Mouse (Mus musculus) CD4-positive, CD25-positive, alpha-beta regulatory T cell, adult 4 months (primary cell): ENCODE results near the gene Smco2. TPM values are rescaled to one million over a fixed set of nuclear protein-coding genes. Genes with fewer than 3 reads are reported as not detected.
"Not testable (repeated sequence)": the region's sequence is repeated elsewhere in the genome, so short reads cannot be mapped to it uniquely, and the experiment has no call there.

ENCODE experiments used
- ATAC-seq: one replicate; pipeline ENCODE4 v1.8.0; 2017
- polyA plus RNA-seq, 2 experiments: library from polyadenylated mRNA; unstranded; fragments of 100-300 nt; shearing (Covaris generic); gene quantifications; one replicate each; pipeline ENCODE4 v1.2.1; 2017

Smco2 gene
- polyA plus RNA-seq, 2 experiments from 2014 or later: not detected

DNA sequence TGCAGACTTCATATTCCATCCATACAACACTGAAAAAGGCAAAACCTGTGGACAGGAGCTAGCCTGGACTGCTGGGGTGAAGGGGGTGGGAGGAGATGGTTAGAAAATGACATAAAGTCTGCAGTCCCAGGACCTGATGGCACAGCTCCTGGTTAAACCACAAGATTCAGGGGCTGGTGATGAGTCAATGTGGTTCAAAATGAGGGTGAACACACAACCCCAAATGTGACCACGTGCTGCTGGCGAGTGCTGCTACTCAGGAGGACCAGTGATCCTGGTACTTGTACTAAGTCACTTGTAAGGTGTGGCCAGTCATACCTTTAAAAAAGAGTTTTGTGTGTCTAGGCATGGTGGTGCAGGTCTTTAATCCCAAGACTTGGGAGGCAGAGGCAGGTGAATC, 13.2 kb downstream of the Smco2 start:
- no peak for ATAC-seq

GRCm38 (mm10) chr6:146864370-146864769, 14.5 kb downstream of the Smco2 start:
- ATAC-seq: not testable (repeated sequence)

DNA sequence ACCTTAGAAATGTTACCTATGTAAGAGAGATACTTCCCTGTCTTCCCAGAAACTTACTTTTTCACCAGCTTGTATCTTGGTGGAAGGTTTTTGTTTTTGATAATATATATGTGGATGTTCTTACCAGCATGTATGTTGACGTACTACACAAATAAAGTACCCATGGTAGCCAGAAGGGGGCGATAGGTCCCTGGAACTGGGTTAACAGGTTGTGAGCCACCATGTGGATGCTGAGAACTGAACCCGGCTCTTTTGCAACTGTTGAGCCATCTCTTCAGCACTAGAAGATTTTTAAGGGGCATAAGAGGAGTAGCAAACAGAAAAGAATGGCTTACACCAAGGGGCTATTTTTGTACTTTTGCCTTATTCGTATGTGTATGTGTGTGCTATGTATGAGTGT, 15.8 kb downstream of the Smco2 start:
- no peak for ATAC-seq

- ATAC-seq: no peak
Measured at GRCm38 (mm10) chr6:146871975-146872374, 22.1 kb downstream of the Smco2 start.

- ATAC-seq: no peak
Measured at GRCm38 (mm10) chr6:146874415-146874814, 24.5 kb downstream of the Smco2 start.

DNA sequence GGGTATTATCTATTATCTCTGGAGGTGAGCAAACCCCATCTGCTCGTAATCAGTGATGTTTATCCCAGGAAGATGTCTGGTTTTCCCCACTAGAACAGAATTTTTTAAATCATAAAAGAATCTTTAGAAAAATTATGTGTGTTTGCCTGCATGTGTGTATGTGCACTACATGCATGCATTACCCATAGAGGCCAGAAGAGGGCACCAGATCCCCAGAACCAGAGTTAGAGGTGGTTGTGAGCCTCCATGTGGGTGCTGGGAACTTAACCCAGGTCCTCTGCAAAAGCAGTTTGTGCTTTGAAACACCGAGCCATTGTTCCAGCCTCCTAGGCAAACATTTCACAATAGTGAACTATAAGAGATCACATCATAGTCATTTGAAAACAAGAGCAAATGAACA, 26.9 kb downstream of the Smco2 start:
- ATAC-seq: no peak

DNA sequence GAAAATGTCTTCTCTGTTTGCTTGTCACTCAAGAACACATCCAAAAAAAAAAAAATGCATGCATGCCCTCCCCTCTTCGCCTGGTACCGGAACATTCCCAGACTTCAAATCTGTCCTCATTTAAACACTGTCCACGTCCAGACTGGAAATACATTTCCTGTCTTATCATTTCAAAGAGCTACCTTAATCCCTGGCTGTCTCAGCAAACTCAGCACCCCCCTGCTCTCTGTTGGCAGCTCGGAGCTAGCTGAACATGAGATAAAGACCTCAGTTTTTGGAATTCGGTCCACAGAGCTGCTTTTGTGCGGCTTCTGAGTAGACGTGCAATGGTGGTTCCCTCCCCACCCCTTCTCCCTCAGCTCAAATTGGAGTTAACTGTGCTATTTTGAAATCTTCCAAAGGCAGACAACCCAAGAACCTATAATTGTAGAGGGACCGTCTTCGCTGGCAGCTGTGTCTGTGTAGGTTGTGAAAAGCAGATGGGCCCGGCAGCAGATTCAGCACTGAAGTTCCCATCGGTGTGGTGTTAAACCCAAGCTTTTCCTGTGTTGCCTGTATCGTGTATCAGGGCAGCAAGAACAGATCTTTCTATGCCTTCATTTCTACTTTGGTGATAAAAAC, 27.6 kb downstream of the Smco2 start:
- ATAC-seq: no peak

- no peak for ATAC-seq
Measured at GRCm38 (mm10) chr6:146878926-146879325, 29.0 kb downstream of the Smco2 start.

- ATAC-seq: no peak
Measured at GRCm38 (mm10) chr6:146879856-146880255, 30.0 kb downstream of the Smco2 start.

DNA sequence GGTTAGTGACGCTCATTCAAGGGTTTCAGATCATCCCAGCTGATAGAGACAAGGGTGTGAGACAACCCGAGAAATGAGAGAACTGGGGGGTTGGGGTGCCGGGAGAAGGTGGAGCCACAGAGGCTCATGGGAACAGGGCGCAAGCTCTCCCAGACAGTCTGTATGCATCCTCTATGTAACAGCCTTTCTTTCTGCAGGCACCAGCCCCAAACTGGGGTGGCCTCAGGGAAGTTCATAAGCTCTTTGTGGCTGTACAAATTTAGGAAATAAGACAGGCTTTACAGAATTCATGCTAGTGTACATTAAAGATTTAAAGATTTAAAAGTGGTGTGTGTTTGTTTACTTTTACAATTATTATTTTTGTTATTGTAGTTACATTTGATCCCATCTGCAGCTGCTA, 30.4 kb downstream of the Smco2 start:
- ATAC-seq: no peak

- ATAC-seq: no peak
Measured at GRCm38 (mm10) chr6:146881896-146882770, 32.2 kb downstream of the Smco2 start.

DNA sequence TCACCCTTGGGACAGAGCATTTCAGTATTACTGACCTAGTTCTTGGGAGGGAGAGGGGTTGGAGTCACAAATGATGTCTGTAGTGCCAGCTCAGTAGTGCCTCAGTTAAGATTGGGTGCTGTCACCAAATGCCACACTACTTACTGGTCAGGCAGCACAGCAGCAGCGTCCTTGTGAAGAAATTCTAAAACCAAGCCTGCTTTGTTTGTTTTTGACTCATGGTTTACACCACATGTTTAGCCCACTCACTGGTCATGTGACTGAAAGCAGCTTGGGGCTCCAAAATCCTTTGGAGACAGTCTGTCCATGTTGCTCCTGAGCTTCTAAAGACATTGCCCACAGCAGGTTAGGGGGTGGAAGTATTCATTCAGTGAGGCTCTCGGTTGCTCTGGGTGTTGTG, 33.5 kb downstream of the Smco2 start:
- no peak for ATAC-seq

GRCm38 (mm10) chr6:146884171-146884570, 34.3 kb downstream of the Smco2 start:
- ATAC-seq: no peak

- ATAC-seq: no peak
Measured at GRCm38 (mm10) chr6:146884851-146885250, 34.9 kb downstream of the Smco2 start.

DNA sequence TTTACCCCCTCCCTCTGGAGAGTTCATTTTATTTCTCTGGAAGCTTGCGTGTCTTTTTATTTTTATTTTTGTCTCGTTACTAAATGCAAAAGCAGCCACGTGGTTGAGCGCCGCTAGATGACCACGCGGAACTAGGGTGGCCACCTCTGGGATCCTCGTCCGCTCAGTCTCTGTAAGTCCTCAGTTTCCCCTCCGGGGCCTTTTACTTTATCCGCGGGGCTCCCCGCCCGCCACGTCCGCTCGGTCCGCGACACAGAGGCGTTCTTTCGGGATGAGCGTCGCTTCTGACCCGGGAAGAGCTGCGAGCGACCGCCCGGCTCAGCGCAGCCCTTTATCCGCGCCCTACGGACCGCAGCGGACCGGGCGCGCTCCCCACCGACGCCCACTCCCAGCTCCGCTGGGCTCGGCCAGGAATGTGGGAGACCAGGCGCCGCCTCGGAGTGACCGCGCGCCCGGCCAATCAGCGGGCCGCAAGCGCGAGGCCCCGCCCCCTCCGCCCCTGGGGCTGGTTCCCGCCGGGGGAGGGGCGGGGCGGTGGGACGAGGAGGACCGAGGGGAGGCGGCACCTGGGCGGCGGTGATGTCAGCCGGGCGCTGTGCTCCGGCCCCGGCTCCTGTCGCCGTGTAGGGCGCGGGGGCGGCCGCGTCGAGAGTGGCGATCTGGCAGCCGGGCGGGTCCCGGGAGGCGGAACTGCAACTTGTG, 38.2 kb downstream of the Smco2 start, which contains the start of gene Ppfibp1:
TSS of gene Ppfibp1 (plus strand) at position 530 of the 702 bp plus-strand sequence.
- ATAC-seq: peak; percentile 93

DNA sequence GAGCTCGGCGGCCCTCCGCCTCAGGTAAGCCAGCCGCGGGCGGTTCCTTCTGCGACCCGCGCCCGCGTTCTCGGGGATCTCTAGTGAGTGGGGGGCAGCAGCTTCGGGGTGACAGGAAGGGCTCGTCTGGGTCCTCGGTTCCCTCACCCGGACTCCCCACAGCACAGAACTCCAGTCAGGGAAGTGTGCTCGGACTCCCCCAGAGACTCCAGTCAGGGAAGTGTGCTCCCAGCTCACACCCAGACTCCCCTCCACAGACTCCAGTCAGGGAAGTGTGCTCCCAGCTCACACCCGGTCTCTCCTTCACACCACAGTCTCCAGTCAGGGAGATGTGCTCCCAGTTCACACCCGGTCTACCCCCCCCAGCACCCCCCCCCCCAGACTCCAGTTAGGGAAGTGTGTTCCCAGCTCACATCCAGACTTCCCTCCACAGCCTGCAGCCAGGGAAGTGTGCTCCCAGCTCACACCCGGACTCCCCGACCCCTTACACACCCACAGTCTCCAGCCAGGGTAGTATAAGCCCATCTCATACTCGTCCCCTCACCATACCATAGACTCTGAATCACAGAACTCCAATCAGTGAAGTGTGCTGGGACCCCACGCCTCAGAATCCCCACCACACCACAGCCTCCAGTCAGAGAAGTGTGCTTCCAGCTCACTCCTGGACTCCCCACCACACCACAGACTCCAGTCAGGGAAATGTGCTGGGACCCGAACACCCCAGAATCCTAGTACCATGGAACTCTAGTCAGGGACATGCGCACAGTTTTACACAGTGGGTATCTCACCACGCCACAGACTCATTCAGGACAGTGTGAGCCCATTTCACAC, 39.0 kb downstream of the Smco2 start:
- peak; percentile 44 for ATAC-seq

GRCm38 (mm10) chr6:146890215-146890614, 40.3 kb downstream of the Smco2 start:
- no peak for ATAC-seq

GRCm38 (mm10) chr6:146890633-146891032, 40.7 kb downstream of the Smco2 start:
- no peak for ATAC-seq

- no peak for ATAC-seq
Measured at GRCm38 (mm10) chr6:146893890-146894289, 44.0 kb downstream of the Smco2 start.

DNA sequence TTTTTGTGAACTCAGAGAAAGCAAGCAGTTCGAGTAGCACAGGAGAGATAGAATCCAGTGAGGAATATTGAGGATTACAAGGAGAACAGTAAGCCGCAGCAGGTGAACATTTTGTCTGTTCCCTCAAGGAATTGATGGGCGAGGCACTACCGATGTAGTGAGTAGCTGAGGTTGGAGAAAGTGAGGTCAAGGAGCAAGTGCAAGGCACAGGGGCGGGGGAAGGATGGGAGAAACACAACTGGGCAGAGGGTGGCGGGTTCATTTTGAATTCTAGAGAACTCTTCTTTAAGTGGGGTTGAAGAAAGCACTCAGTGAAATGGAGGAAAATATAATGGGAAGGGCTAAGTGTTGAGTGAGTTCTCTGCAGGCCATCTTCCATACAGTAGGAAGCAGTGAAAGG, 48.8 kb downstream of the Smco2 start:
- no peak for ATAC-seq

DNA sequence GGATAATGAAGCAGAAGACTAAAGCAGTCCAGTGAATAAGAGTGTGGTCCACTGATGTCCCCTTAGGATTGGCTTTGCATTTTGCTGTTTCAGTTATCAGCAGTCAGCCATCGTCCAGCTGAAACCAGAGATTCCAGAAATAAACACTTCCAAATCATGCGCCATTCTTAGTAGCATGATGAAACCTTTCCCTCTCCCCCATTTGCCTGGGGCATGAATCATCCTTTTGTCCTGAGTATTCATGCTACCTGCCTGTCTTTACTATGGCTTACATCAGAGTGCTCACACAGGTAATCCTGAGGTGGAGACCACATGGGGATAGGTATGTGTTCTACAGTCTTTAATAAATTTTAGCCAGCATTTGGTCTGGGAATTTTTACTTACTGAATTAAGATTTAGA, 49.7 kb downstream of the Smco2 start:
- ATAC-seq: no peak

DNA sequence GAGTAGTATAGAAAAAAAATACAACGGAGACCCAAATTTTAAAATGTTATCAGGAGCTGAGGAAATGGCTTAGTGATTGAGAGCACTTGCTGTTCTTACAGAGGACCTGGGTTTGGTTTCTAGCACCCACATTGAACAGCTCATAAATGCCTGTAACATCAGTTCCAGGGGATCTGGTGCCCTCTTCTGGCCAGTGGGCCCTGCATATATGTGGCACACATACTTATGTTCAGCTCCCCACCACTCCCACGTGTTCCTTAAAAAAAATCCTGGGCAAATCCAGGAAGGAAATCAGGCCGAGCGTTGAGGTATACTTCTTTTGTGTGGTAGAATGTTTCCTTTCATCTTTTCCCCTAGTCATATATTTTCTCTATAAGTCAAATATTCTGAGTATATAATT, 52.0 kb downstream of the Smco2 start:
- ATAC-seq: no peak

DNA sequence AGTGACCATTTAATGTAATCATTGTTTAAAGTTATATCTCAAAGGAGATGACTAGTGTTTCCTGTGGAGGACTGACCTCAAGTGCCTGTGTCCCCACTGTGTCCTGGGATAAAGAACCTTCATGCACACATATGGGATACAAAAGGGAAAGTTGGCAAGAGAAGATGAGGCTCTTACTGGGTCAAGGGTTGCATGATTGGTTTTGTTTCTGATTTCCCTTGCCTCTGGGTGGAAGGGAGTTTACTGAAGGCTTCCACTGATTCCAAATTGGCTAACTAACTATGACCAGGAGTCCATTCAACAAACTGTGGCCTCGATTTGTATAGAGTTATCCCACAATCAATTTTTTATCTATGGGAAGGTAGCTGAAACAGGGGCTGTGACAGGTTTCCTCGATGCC, 53.7 kb downstream of the Smco2 start:
- no peak for ATAC-seq
